Mouse (Mus musculus): ENCODE data around the gene Hoxd11.

DNA sequence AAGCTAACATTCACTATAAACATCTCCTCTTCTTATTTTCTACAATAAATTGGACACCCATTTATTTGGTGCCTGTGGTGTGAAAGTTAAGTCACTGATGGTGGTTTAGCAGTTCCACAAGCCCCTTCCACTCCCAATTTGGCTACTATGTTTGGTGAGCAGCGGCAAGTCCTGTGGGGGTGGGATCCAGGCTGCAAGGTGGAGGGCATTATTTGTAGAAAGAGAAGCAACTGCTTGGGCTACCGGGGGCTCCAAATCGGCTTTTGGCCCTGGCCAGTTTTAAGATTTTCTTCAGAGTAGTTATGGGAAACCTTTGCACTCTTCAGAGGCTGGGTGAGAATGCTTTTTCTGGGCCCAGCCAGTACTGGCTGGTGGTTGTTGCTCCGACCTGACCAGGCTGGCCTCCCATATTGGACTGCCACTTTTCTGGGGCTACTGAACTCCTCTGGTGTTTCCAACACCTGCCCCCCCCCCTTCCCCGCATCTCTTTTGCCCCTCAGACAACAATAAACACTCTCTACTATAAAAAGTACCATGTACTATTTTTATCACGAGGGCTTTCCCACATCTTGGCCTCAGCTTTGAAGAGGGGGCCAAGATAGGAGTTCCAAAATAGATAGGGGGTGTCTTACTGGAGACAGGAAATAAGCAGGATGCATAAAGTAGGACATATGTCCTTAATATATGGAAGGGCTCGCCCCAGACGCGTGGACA is 52.6 kb downstream of the Hoxd11 start:
- no peak for TF ChIP-seq CTCF (IDR thresholded peaks at IDR 0.05; ENCODE audit: low read depth, low read length)
- no peak for TF ChIP-seq POLR2A (IDR thresholded peaks at IDR 0.05; ENCODE audit: insufficient read depth, low read length)
